Mouse (Mus musculus) liver, embryonic 14.5 days (tissue): ENCODE data around the gene Ube2dnl2. TPM values are rescaled to one million over a fixed set of nuclear protein-coding genes. Genes with fewer than 3 reads are reported as not detected.

Experiments used
- ATAC-seq: fragments of 200-750 bp; cut with Nextera tagmentation; 2 replicates; pipeline ENCODE4 v1.8.0; 2017; ENCODE audit warnings: moderate number of reproducible peaks, mild to moderate bottlenecking, moderate library complexity; ENCODE audit not compliant: insufficient read depth
- DNase-seq, 3 experiments: peaks; one replicate each; pipeline ENCODE4 v3.0.0-alpha.2; 2012 to 2013; ENCODE audit warnings: low read depth in 3 of 3, low spot score in 3 of 3
- H3K27ac ChIP-seq: fragments of 300-500 bp; sonication (generic); 2 replicates; pipeline ENCODE4 v1.5.1; 2014; ENCODE audit warnings: moderate library complexity, mild to moderate bottlenecking, control low read depth, inconsistent platforms
- H3K27me3 ChIP-seq: fragments of 300-500 bp; sonication (generic); 2 replicates; pipeline ENCODE4 v1.6.1; 2014; ENCODE audit warnings: mild to moderate bottlenecking, low read length, moderate library complexity; ENCODE audit not compliant: control insufficient read depth, insufficient read depth
- H3K36me3 ChIP-seq: fragments of 300-500 bp; sonication (generic); replicated peaks from 2 replicates; pipeline ENCODE4 v1.6.1; 2014; ENCODE audit warnings: low read depth; ENCODE audit not compliant: control insufficient read depth, insufficient read depth
- H3K4me1 ChIP-seq, 2 experiments: fragments of 200-500 bp in 1 of 2; fragments of 300-500 bp in 1 of 2; sonication (generic) in 1 of 2; replicated peaks; 2 replicates each; pipeline ENCODE4 v1.6.1; 2012 to 2014; ENCODE audit warnings: antibody characterized with exemption in 1 of 2, inconsistent platforms in 1 of 2, low read length in 1 of 2; ENCODE audit not compliant: control insufficient read depth in 2 of 2, insufficient read depth in 2 of 2
- H3K4me2 ChIP-seq: fragments of 300-500 bp; sonication (generic); 2 replicates; pipeline ENCODE4 v1.6.1; 2014; ENCODE audit warnings: low read depth, mild to moderate bottlenecking, control low read depth, moderate library complexity
- H3K4me3 ChIP-seq, 2 experiments: fragments of 200-500 bp in 1 of 2; fragments of 300-500 bp in 1 of 2; sonication (generic) in 1 of 2; 2 replicates each; pipeline ENCODE4 v1.5.1; 2012 to 2014; ENCODE audit warnings: low read depth in 2 of 2, low read length in 2 of 2, mild to moderate bottlenecking in 2 of 2, control low read depth in 1 of 2, inconsistent platforms in 1 of 2, moderate library complexity in 1 of 2; ENCODE audit not compliant: insufficient read depth in 1 of 2
- H3K9ac ChIP-seq: fragments of 300-500 bp; sonication (generic); replicated peaks from 2 replicates; pipeline ENCODE4 v1.6.1; 2014; ENCODE audit warnings: mild to moderate bottlenecking, control low read depth, moderate library complexity
- H3K9me3 ChIP-seq: fragments of 300-500 bp; sonication (generic); 2 replicates; pipeline ENCODE4 v1.6.1; 2016; ENCODE audit warnings: low read length, mixed read lengths; ENCODE audit not compliant: control insufficient read depth
- CTCF ChIP-seq: IDR thresholded peaks from 2 replicates; pipeline ENCODE4 v1.5.1; 2016; ENCODE audit warnings: antibody characterized with exemption, low read depth, control low read depth
- WGBS: fragments of 180-500 bp; shearing (Covaris S2); extraction: QIAGEN DNeasy Blood & Tissue Kit; methylation state at CpG from one replicate; pipeline ENCODE4 v1.1.7; 2014; ENCODE audit not compliant: insufficient replicate concordance; 5-methylcytosine and 5-hydroxymethylcytosine counted together
- polyA plus RNA-seq, 2 experiments: library from polyadenylated mRNA; depleted of rRNA in 1 of 2; stranded (reverse) in 1 of 2; unstranded in 1 of 2; fragments of >200 nt; fragmentation: Nextera tagmentation in 1 of 2; extraction: Ambion mirVana in 1 of 2; gene quantifications; 2 replicates each; pipeline versions ENCODE4 v1.2.1 to v1.2.3; 2012 to 2014

The Ube2dnl2 gene
- polyA plus RNA-seq, 2 experiments = not detected

DNA sequence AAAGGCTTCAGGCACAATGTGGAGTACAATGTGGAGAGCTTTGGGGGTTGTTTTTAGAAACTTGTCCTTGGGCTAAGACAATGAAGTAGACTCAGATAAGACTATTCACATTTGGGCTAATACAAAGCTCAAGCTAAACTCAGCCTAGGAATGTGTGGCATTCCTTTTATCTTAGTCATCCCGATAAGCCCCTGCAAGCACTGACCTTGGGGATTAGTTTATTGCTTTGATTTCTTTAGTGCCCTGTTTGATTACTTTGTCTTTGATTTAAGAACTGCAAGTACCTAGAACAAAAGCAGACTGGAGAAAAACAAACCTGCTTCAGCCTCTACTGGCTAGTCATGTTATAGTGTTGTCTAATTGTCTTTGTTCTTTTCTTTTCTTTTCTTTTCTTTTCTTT is 47.7 kb downstream of the Ube2dnl2 start:
- H3K4me3 ChIP-seq = no peak overlapping the region
- no peak overlapping the region for H3K4me2 ChIP-seq
- ATAC-seq (no peak), DNase-seq (no peak)
- H3K9me3 ChIP-seq = no peaks in the 10 kb centered on the region
- no peak overlapping the region for H3K9ac ChIP-seq
- H3K36me3 ChIP-seq = no peaks in the 10 kb centered on the region
- TF ChIP-seq CTCF = no peak
- 33% methylated on average over 1 of the region's 1 CpGs for WGBS
- no peaks in the 10 kb centered on the region for H3K4me1 ChIP-seq
- no peak overlapping the region for H3K27ac ChIP-seq
- H3K27me3 ChIP-seq = no peaks in the 10 kb centered on the region

Other genes starting within 250 kb of the Ube2dnl2 start
- gene Ube2dnl1, start 2.6 kb upstream of the Ube2dnl2 start, polyA plus RNA-seq (2012; rRNA removed) = not detected in 2 replicates
- gene Ube2dnl1, start 2.6 kb upstream of the Ube2dnl2 start, polyA plus RNA-seq (2014; fragmentation: Nextera tagmentation; extraction: Ambion mirVana) = not detected in 2 replicates